Mouse (Mus musculus): ENCODE results near the gene Trpv3.
A peak's percentile ranks its signal among the peaks of the same experiment; 100 is the strongest.

The Trpv3 gene

DNA sequence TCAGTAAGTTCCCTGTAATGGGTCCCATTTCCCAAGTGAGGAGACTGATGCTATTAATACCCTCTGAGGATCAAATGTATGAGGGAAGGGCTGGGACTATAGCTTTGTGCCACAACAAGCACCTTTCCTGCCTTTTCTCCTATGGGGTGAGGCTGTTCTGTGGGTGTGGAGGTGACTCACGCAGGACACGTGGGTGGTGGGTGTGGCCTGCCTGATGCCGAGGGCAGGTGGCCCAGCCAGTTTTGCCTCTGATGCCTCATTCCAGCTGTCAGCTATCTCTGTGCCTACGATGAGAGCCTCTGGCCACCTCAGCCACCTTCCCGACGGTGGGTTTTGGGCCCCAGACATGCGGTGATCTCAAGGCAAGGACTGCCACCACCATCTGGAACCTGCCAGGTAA, at the start of gene Trpv3:
Gene Trpv3, plus strand, starts transcription at position 122 of the 400 bp plus-strand sequence.
- DNase-seq (ENCODE audit: low read depth, low spot score) = no peak

DNA sequence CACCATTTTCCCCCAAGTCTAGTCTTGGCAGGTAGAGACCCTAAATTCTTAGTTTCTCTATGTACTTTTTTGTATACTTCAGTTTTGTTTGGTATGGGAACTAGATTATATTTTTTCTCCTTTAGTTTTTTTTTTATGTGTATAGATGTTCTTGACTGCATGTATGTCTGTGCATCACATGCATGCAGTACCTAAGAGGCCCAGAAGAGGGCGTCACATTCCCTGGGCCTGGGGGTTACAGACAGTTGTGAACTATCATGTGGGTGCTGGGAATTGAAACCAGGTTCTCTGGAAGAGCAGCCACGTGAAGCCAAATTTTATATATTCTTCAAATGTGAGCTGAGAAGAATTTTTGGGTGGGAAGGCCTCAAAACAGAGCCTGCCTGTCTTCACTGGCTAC, 47.5 kb upstream of the Trpv3 start:
- DNase-seq (ENCODE audit: low read depth, low spot score) = no peak

DNA sequence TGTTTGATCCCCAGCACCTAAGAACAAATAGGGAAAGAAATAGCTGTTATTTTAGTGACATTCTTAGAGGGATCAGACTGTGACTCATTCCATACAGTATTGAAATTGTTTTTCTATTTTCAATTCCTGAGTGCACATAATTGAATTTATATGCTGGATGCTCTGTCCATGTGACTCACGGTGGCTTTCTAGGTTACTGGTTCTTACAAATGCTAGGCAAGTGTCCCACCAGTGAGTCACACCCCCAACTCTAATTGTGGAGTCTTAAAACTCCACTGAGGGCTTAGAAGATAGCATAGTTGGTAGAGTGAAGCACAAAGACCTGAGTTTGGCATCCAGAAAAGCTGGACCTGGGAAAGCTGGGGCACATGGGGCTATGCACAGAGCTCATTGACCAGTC, 46.5 kb upstream of the Trpv3 start:
- DNase-seq (ENCODE audit: low read depth, low spot score) = no peak

DNA sequence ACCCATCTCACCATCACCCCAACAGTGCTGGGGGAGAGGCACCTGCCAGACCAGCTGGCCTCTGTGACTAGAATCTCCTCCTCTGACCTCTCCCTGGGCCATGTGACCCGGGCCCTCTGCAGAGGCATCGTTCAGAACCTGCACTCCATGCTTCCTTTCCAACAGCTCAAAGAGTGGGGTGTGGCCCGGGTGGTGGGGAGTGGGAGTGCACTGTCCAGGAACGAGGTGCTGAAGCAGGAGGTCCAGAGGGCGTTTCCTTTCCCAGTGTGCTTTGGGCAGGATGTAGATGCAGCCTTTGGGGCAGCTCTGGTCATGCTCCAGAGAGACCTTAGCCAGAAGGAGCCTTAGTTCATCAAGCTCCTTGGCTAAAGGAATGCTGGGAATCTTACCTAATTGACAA, 44.3 kb upstream of the Trpv3 start:
- DNase-seq (ENCODE audit: low read depth, low spot score) = no peak

DNA sequence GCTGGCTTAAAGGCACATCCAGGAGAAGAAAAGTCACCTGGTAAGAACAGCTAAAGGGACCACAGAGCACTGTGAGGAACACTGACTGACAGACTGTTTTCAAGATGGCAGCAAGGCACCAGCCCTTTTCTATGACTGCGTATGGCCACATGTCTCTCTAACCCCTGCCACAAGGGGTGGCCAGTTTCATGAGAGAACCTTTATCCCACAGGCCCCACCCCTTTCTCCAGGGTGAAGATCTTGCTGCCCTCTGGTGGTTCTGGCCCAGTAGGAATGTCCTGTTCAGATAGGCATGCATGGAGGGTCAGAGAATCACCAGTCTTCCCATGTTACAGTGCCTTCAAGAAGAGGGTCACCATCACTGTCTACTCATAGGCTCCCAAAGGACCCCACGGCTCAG, 43.2 kb upstream of the Trpv3 start:
- DNase-seq (ENCODE audit: low read depth, low spot score) = no peak

DNA sequence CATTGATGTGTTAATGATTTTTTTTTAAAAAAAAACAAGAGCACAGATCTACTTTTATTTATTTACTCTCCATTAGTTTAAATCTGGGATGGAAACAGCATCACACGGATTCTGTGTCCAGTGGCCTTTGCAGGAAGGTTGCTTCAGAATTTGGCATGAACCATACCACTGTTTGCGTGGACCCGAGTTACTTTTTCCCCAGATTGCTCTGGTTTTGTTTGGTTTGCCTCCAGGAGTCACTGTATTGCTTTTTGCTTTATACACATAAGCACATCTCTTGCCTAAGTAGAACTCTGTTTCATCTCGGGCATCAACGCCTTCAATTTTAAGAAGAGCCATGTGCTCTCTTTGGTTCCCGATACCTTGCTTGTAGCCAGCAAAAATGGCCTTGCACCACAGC, 41.3 kb upstream of the Trpv3 start:
- no peak for DNase-seq (ENCODE audit: low read depth, low spot score)

DNA sequence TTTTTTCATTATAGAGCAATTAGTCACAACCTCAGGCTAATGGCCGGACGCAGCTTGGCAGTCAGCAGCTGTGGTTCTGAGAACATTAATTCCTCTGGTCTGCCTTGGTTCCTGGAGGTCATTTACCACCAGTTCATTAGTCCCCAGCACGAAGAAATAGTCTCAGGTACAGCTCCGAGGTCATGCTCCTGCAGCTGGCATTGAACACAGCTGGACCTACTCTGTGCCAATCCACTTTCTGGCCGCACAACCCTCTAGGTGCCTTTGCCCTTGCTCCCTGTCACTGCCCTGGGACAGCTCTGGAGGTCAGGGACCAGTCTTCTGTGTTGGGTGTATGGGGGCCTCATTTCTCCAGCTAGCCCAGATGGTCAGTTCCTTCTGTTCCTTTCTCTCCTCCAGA, 38.3 kb upstream of the Trpv3 start:
- DNase-seq (ENCODE audit: low read depth, low spot score) = no peak

DNA sequence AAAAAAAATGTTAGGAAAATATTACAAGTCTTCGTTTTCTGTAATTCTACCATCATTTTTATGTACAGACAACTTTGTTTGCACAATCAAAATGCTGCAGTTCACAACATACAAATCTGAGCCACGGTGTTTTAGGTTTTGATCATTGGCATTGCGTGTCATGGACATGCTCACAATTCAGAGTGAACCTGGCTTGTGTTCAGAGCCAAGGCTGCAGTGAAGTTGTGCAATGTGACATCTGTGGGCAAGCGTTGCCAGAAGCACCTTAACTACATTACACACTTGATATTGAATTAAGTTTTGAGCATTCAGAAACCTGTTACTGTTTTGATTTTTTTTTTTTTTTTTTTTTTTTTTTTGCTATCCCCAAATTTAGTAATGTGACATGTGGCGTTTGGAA, 37.1 kb upstream of the Trpv3 start:
- no peak for DNase-seq (ENCODE audit: low read depth, low spot score)

DNA sequence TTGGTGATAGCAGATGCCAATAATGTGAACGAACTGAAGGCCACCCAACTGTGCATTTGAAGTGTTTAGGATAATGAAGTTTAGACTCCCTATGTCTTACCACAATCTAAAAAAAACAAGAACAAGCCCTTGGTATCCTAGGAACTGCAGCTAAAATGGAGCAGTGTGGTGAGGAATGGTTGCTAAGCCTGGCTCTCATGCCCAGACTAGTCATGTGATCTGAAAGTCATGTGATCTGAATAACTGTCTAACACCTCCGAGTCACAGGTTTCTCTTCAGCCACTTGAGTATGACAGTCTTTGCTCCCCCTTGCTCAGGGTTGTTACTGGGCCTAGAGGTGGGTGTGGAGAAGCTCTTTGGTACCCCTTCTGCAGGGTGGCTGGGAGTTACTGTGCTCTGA, 34.7 kb upstream of the Trpv3 start:
- DNase-seq (ENCODE audit: low read depth, low spot score) = no peak

DNA sequence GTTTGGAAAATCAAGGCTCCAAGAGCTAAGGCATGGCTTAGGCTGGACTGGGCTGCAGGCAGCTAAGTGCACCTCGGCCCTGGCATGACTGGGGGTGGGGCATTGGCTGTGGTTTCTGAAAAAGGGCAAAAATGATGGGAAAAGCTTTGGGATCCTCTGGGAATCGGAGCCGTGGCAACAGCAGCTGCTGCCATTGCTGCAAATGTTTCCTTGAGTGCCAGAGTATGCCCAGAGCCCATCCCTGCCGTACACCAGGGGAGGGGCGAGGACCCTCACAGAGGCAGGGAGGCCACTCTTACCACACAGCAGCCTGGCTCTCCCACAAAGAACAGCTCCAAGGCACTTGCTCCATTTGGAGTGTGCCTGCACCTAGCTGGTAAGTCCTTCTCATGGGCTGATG, 33.2 kb upstream of the Trpv3 start, which contains the start of gene Trpv1:
Gene Trpv1, plus strand, starts transcription at position 301 of the 400 bp plus-strand sequence.
- no peak for DNase-seq (ENCODE audit: low read depth, low spot score)

DNA sequence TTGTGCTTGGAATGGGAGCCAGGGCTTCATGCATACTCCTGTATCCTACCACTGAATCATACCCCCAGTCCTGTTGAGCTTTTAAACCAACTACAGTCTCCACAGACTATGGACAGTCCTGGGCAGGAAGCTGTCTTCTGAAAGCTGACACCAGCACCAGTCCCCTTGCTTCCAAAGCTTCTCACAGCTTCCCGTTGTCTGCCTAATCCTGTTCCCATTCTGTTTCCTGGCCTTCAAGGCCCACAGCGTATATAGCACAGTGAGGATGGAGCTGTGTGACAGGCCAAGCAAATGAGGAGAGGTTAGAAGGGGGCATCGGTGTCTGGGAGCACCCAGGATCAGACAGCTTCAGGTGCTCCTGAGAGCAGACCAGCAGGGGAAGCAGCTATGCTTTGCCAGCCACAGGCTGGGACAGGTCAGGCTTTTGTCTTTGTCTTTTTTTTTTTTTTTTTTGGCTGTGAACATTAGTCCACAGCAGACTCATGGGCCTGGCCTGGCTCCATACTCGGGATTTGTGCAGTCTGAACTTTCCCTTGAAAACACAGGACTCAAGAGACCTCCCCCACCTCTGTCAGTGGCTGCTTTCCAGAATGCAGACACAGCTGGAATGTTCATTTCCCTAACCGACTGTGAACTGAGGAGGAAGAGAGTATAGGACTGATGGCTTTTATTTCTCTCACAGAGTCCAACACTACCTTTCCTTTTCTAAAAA, 31.0 kb upstream of the Trpv3 start:
- no peak for DNase-seq (ENCODE audit: low read depth, low spot score)

DNA sequence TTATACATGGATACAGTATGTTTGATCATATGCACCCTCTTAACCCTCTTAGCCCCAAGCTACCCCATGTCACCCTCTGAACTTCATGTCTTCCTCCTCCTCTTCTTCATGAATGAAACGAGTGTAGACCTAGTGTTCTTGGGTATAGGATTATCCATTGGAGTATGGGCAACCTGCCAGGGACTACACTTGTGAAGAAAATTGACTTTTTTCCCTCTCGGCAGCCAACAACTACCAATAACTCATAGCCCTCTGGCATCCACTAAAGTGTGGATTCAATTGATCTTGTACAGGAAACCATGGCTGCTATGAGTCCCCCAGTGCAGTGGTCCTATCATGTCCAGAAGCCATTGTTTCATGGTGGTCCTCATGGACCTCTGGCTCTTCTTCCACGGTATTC, 30.5 kb upstream of the Trpv3 start:
- no peak for DNase-seq (ENCODE audit: low read depth, low spot score)

DNA sequence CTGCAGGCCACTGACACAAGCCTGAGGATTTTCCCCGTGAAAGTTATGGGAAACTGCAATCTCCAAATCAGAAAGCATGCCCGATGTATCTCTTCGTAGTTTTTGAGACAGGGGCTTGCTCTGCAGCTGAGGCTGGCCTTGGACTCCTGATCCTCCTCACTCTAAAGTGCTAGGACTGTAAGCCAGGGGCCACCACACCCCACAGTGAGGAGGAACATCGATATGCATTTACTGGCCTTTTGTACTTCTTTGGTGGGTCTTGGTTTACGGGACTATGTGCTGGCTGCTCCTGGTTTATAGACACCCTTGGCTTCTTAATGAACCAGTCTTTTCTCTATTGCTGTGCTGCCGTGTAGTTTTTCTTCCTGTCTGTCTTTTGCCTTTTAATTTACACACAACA, 25.0 kb upstream of the Trpv3 start:
- no peak for DNase-seq (ENCODE audit: low read depth, low spot score)

DNA sequence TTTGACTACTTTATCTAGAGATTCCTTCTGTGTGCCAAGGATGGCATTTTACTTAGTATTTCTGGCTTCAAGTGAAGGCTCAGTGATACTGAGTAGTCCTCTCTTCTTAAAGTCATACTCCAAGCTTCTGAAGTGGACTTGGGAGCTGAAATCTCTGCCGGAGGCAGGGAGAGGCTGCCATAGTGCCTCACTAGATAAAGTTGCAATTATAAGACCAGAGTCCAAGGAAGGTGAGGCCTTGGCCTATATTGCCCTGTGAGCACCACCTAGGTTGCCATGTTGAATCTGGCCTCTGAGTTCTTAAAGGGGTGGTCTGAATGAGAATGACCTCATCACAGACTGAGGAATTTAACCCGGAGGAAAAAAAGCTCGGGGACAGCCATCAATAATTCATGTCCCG, 24.4 kb upstream of the Trpv3 start:
- DNase-seq (ENCODE audit: low read depth, low spot score) = no peak

DNA sequence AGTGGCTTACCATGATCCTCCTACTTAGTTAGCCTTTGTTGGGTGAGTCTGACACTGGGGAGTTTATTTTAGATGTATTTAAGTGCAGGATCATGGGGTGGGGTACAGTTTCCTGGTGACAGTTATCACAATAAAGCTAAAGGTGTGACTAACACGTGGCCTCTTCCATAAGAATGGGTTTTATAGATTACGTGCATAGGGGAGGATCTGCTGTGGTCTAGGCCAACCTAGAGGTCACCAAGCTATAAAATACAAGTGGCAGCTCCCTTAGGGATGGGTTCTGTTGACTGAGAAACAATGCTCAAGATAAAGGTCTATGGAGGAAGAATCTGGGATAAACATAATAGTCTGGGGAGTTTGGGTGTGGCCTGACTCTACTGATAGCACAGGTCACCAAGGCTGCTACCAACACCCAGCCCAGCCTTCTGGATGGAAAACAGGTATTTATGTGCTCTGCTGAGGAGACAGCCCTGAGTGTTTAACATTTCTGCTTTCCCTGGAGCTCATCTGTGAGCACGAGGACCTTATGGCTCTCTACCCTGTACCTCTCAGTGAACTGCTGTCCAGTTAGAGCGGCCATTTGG, 9.7 kb upstream of the Trpv3 start:
- no peak for DNase-seq (ENCODE audit: low read depth, low spot score)

DNA sequence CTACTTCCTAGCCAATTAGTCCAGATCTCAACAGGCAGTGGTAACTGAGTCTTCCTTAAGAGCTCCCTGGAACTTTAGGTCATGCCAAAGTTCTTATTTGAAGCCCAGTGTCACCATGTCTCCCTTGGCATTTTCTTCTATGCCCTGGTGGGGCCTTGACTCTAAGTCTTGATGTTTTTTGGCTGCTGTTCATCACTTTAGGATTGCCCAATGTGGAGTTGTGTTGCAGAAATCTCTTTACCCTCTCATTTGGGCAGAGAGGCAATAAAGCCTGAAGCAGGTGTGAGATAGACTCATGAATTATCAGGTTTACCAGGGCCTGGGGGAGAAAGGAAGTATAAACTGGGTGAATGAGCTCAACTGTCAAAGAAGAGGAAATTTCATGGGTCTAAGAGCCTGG, 8.5 kb upstream of the Trpv3 start:
- DNase-seq (ENCODE audit: low read depth, low spot score) = no peak

DNA sequence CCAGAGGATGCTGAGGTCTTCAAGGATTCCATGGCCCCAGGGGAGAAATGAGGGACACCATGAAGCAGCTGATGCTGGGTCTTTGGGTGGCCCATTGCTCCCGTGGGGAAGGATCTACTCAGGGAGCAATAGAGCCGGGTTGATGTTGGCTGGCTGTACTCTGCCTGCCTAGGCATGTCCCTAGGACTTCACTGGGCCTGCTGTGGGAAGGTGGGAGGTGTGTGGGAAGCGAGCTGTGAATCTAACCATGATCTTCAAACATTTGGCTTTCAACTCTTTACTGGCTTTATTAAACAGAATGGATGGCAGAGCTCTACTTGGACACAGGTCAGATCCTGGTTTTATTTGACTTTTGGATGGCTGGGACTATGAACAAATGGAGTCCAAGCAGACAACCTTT, 6.7 kb upstream of the Trpv3 start:
- no peak for DNase-seq (ENCODE audit: low read depth, low spot score)

DNA sequence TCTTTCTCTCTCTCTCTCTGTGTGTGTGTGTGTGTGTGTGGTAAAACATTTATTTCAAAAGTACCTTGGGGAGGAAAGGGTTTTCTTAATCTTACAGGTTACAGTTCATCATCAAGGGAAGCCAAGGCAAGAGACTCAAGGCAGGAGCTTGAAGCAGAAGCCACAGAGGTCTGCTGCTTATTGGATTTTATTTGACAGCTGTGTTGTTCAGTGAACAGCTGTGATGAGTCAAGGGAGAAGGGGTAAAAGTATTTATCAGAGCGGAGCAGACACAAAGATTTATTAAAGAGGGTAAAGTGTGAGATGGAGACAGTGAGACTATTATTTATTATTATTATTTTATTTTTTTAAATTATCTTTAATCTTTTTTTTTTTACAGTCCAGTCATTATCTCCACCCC, 5.8 kb upstream of the Trpv3 start:
- DNase-seq (ENCODE audit: low read depth, low spot score) = no peak

DNA sequence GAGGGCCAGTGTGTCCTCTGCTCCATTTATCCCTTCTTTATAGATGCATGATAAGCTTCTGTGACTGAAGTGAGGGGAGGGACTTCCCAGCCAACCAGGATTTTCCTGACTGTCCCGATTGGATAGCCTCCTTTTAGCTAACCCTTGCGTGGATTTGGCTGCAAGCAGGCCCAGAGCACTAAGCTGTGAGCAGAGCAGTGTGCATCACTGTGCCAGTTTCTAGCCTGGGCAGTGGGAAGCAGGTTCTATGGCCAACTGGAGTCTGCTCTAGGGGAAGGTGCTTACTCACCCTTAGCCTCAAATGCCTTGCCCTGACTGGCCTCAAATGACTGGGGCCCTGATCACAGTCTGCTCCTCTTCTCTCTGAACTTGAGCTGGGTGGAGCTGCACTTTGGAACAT, 7.6 kb downstream of the Trpv3 start:
- no peak for DNase-seq (ENCODE audit: low read depth, low spot score)

DNA sequence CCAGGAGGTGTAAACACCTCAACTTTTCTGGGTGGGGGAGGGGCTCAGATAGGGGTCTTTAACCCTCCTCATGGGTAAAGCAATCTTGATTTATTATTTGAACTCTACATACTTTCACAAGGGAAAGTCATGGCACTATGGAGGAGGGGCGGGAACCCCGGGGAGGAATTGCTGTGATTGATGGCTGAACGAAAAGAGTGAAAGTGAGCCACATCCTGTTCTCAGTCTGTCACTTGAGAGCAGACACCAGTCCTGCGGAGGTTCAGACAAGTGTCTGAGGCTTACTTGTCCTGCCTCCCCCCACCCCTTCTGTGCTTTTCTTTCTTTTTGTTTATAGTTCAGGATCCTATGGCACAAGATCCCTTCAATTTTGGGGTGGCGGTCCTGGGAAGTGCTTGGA, 13.5 kb downstream of the Trpv3 start:
- DNase-seq (ENCODE audit: low read depth, low spot score) = no peak

DNA sequence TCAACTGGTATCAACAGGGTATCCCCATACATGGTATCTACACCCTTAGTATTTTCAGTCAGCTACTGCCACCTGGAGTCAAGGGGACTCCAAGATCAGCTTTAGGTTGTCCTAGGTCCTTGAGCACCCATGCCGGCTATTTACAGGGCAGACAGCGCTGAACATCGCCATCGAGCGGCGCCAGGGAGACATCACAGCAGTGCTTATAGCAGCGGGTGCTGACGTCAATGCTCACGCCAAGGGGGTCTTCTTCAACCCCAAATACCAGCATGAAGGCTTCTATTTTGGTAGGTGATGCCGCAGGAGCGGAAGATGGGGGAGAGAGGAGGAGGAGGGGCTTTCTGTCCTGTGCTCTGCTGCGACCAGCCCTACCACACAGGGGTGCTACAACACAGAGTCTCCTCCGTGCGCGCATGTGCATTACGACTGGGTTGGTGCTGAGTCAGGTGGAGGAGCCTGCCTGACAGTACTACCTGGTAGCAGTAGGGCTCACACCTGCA, 14.4 kb downstream of the Trpv3 start:
- DNase-seq (ENCODE audit: low read depth, low spot score) = peak; percentile 34

DNA sequence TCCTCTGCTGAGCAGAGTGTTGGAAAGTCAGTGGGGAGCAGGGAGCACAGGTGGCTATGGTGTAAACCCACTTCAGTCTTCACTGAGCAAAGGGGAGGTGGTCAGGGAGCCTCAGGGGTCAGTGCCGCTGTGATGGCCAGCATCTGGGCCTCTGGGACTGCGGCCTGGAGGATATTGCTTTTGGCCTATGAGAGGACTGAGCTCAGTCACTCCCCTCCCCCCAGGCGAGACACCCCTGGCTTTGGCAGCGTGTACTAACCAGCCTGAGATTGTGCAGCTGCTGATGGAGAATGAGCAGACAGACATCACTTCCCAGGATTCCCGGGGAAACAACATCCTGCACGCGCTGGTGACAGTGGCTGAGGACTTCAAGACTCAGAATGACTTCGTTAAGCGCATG, 16.2 kb downstream of the Trpv3 start:
- DNase-seq (ENCODE audit: low read depth, low spot score) = no peak

DNA sequence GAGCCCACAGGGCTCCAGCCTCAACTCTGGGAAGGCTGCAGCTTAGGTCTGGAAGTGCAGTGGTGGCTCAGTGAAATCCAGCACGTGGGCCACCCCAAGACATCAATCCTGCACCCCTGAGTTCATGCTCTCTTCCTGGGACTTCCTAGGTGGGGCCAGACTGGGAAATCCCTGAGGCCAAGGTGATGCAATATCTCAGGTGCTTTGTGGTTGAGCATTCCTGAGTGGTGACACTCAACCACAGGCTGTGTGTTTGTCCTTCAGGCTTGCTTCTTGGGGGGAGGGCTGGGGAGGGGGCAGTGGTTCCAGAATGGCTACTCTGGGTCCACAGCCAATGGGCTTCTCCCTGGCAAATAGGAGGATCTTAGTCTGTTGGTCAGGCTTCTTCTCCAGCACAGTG, 16.7 kb downstream of the Trpv3 start:
- DNase-seq (ENCODE audit: low read depth, low spot score) = no peak

DNA sequence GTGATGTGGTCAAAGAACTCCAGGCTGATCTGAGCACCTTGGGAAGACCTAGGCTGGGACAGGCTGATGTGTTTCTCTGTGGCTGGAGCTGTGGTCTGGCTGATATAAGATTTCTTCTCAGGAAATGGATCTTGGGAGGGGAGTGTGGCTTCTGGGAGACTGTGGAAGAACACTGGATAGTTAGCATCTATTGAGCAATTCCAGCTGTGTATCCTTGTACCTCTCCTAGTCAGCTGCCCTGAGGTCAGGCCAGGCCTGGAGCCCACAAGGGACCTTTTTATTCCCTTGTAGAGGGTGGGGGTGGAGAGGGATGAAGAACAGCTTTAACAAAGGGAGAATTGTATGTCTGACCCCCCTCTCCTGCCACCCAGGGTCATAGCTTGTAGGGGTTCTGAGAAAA, 17.2 kb downstream of the Trpv3 start:
- no peak for DNase-seq (ENCODE audit: low read depth, low spot score)
